Mouse (Mus musculus) ES-CJ7 (cell line): ENCODE results near the gene Chst8.

Experiments used
- DNase-seq: peaks from one replicate; pipeline ENCODE4 v3.0.0; 2011; ENCODE audit warnings: low read depth, low spot score

Gene Chst8

DNA sequence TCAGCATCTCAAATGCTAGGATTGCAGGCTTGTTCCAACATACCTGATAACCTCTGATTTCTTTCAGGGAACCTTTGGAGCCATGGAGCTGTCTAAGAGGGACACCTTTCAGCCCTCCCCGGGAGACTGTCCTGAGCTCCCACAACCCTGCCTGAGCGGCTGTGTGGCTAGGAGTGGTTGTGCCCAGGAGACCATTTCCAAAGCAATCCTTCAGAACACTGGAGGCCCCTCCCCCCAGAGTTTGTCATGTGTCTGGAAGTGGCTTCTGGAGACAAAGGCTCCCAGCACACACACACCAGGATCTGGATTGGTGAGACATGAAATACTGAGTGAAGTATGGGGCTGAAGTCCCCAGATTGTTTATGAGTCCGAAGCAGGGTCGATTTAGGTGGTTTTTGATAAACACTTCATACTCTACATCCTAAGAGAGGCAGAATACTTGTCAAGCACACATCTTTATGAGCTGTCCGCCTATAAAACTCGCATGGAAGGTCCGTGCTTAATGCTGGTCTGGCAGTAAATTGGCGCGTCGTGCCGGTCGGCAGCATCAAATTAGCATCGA lies 12.5 kb downstream of the Chst8 start:
- peak; percentile 46 for DNase-seq

DNA sequence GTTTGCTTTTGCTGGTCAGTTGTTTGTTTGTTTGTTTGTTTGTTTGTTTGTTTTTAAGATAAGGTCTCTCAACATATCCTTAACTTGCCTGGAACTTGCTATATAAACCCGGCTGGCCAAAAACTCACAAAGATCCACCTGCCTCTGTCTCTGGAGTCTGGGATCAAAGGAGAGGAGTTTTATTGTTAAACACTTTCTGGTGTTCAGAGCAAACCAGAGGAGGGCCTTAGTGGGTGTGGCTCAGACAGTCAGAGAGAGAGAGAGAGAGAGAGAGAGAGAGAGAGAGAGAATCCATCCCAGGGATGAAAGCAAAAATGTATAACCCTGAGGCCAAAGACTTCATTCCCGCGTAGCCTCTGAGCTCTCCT lies 13.1 kb downstream of the Chst8 start:
- DNase-seq, result peak; percentile 38

DNA sequence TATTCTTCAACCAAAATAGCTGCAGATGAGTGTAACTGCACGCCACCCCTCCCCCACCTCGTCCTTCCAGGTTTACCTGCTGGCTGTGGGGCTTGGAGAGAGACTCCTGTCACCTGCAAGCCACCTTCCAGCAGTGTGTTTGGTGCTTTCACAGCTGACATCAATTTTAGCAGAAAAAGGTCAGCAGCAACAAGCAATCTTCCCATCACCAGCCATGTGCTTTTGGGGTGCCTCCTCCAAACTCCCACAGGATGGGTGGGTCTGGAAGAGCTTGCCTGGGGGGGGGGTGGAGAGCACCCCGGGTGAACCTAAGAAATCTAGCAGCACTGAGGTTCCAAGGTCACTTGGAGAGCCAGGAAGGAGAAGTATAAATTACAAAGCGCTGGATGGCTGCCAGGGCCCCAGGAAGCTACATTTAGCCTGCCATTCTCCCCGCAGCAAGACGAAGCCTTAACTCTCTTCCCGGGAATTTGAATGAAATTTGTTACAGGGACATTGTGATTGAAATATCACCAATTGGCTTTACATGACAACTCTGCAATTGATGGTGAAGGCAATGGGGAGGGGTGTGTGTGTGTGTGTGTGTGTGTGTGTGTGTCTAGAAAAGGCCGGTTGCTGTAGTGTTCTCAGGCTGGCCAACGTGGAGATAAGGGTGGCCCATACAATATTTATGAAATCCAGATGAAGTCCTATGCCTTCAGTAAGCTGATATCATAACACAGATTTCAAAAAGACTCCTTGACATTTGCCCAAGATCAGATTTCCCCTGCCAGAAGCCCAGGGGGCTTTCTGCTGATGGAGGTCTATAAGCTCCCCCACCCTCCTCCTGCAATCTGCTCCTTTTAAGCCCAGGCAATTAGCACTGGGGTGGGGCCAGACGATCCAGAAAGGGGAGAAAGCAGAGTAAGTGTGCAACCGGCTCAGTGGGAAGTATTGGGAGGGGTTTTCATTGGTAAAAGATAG lies 13.8 kb downstream of the Chst8 start:
- DNase-seq, result peak; percentile 75

GRCm38 (mm10) chr7:34798039-34798438 lies 14.5 kb downstream of the Chst8 start:
- no peak for DNase-seq

- peak; percentile 63 for DNase-seq
Observed at GRCm38 (mm10) chr7:34790459-34790858, 22.1 kb downstream of the Chst8 start.

- peak; percentile 35 for DNase-seq
Observed at GRCm38 (mm10) chr7:34787171-34787570, 25.3 kb downstream of the Chst8 start.

DNA sequence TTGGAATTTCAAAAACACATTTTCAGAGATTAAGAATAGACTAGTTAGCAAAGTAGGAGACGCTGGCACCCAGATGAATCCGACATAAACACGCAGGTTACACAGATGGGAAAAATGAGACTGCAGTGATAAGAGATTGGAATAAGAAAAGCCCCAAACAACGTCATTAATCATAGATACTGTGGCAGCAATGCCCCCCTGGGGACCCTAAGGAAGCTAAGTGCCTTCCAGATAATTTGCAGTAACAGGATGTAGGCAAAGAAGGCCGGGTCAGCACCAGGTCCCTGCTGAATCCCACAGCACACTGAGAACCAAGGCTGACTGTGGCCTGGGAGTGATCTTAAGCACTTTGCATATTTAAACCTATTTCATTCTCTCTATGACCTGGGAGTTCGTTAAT lies 27.5 kb downstream of the Chst8 start:
- DNase-seq, result no peak

DNA sequence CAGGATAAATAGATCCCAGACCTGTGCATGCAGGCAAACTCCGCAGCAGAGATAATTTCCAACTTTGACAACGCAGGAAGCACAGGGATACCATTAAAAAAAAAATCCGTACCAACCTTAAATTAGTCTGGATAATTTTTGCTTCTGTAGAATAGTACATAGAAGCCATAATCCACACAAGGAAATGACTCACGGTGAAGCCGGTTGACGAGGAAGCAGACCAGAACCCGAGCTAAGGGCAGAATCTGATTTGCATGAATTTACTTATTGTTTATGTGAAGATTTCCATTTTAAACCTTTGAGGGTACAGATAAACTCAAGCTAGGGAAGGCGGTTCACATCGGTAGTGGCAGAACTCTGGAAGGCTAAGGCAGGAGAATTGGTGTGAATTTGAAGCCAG lies 28.0 kb downstream of the Chst8 start:
- DNase-seq, result no peak

GRCm38 (mm10) chr7:34781988-34782387 lies 30.5 kb downstream of the Chst8 start:
- peak; percentile 36 for DNase-seq

DNA sequence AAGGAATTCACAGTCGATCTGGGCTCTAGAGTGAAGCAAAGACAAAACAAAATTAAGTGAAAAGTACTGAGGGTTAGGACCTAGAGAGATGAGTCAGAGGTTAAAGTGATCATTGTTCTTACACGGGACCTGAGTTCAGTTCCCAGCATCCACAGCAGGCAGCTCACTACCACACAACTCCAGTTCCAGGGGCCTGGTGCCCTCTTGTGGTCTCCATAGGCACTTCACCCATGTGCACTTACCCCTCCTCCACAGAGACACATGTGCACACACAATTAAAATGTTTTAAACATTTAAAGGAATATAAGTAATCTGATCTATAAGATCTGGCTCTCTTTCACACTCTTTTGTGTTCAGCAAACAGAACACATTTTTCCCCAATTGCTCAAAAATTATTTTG lies 31.3 kb downstream of the Chst8 start:
- peak; percentile 56 for DNase-seq

GRCm38 (mm10) chr7:34778426-34778825 lies 34.1 kb downstream of the Chst8 start:
- DNase-seq, result no peak

- peak; percentile 23 for DNase-seq
Observed at GRCm38 (mm10) chr7:34775659-34776058, 36.9 kb downstream of the Chst8 start.

- DNase-seq, result no peak
Observed at GRCm38 (mm10) chr7:34774947-34775346, 37.6 kb downstream of the Chst8 start.

- DNase-seq, result no peak
Observed at GRCm38 (mm10) chr7:34774020-34774419, 38.5 kb downstream of the Chst8 start.

DNA sequence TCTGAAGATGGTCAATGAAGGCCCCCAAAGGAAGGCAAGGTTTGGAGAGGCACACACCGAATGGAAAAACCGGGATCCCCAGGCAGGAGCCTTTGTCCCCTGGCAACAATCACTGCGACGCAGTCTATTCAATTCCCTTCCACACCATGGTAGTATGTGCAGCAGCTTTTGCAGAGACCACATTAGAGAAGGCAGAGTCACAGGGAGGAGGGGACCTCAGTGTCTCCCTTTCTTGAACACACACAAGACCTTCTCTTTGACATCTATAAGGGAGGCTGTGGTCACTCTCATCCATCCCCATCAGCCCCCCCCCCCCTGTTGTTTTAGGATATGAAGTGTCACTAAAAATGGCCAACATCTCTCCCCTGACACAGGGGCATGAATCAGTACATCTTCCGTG lies 39.2 kb downstream of the Chst8 start:
- DNase-seq, result no peak

- DNase-seq, result no peak
Observed at GRCm38 (mm10) chr7:34769531-34769930, 43.0 kb downstream of the Chst8 start.

DNA sequence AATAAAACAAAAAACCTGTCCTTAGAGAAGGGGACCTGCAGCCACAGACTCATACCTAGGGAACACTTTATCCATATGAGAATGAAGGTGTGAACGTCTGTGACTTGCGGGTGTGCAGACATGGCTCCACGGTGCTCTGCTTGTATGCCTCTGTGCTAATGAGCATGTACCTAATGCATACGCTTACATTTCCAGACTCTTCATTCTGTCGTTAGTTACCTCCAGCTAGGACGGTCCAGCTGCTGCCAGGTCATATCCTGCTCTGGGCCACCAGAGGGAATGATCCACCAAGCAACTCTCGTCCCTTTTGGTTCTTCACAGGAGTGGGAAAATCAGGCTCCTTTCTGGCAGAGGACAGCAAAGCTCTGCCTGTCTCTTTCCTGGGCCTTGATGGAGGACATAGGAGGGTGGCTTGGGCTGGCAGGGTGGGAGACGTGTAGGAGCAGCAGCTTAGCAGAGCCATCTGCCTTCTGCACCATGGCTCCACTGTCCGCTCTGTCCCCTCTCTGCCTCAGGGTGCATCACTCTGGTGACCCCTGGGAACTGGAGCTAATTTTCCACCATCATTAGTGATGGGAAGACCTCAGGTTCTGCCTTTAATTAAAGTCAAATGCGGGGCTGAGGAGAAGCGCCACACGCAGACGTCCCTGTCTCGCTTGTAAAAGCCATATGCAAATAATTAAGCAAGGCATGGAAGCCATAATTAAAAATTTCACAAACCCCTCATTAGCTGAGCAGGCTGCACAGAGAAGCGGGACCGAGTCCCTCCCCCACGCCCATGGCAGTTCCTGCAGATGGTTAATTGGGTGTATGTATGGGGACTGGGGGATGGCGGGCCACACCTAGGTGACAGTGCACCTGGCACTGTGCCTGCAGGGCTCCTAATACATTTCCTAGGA lies 48.0 kb downstream of the Chst8 start:
- no peak for DNase-seq

- DNase-seq, result no peak
Observed at GRCm38 (mm10) chr7:34759378-34759822, 53.1 kb downstream of the Chst8 start.

DNA sequence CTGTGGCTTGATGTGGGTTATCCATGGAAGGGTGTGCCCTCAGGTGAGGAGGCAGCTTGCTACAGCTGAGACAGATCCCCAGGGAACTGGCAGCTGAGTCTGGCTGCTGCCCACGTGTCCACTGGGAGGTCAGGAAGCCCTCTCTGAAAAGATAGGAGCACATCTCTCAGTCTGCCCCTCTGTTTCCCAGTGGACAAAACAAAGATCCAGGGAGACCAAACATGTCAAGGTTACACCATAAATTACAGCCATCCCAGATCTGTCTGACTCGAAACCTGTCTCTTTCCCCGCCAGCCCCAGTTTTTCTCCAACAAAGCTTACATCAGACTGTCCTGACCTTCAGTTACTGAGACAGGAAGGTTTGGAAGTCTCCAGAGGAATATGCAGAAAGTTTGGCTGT lies 53.8 kb downstream of the Chst8 start:
- DNase-seq, result no peak

DNA sequence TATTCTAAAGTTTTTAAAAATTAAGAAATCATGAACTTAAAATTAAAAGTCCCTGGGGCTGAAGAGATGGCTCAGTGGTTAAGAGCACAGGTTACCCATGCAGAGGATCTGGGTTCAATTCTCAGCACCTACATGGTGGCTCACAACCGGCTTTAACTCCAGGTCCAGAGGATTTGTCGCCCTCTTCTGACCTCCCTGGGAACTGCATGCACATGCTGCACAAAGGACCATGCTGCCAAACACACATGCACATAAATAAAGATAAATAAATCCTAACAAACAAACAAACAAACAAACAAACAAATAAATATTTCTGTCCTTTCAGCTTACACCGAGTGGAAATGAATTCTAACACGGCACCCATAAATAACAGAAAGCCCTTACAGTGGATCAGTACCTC lies 55.0 kb downstream of the Chst8 start:
- DNase-seq, result no peak

GRCm38 (mm10) chr7:34753140-34753886 lies 59.2 kb downstream of the Chst8 start:
- DNase-seq, result no peak
